Mouse (Mus musculus): ENCODE data around the gene Csrnp2. TPM values are rescaled to one million over a fixed set of nuclear protein-coding genes. Genes with fewer than 3 reads are reported as not detected.
A peak's percentile ranks its signal among the peaks of the same experiment; 100 is the strongest.

The Csrnp2 gene
- polyA plus RNA-seq, 1 experiment from 2014 or later: 12.0 TPM

DNA sequence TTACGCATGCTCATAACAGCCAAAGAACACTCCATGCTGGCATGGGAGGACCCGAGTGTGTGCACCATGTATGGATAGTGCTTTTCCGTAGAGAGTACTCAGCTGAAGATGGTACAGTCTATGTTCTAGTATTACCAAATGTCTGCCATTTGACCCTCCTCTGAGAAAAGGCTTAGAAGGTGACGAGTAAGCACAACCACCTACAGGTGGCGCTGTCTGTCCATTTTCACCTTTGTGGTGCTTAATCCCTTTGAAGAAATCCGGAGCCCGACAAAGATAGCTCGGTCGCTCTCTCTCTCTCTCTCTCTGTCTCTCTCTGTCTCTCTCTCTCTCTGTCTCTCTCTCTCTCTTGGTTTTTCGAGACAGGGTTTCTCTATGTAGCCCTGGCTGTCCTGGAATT lies 37.2 kb downstream of the Csrnp2 start:
- H3K27me3 ChIP-seq (replicated peaks): peaks cover 9% of the 10 kb centered on the region; the same call in 1 of the 2 replicates
- no peaks in the 10 kb centered on the region for H3K36me3 ChIP-seq
- H3K4me1 ChIP-seq (replicated peaks): peaks cover 10% of the 10 kb centered on the region; the same call in 1 of the 2 replicates
- no peak overlapping the region for H3K4me3 ChIP-seq
- no peak overlapping the region for H3K4me2 ChIP-seq
- H3K9me3 ChIP-seq (replicated peaks): no peaks in the 10 kb centered on the region
- no peak overlapping the region for H3K9ac ChIP-seq
- no peak for ATAC-seq (ENCODE audit: insufficient number of reproducible peaks, low FRiP score)
- WGBS: 37% methylated on average over 10 of the region's 10 CpGs
- no peak overlapping the region for H3K27ac ChIP-seq (ENCODE audit: poor library complexity, severe bottlenecking)

DNA sequence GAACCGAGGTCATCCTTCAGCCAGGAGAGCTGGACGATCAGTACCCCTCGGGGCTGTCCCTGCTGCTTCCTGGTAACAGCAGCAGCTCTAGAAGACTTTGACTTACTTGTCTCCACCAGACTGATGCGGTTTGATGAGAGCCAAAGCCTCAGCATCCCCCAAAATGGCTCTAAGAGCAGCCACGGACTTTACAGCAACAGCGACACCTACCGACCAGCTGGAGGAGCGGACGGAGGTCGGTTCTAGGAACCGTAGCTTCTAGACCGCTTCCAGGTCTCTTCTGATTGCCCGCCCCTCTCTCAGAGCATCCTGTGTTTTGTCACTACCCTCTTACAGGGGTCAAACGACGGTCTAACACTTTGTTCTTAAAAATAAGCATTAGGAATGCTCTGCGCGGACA lies 37.9 kb downstream of the Csrnp2 start:
- H3K27ac ChIP-seq (ENCODE audit: poor library complexity, severe bottlenecking): no peak overlapping the region
- H3K9ac ChIP-seq: no peak overlapping the region
- WGBS: 4% methylated on average over 17 of the region's 17 CpGs
- H3K4me1 ChIP-seq (replicated peaks): peaks cover 10% of the 10 kb centered on the region; the same call in 1 of the 2 replicates
- no peak overlapping the region for H3K4me3 ChIP-seq
- no peaks in the 10 kb centered on the region for H3K9me3 ChIP-seq (replicated peaks)
- H3K27me3 ChIP-seq (replicated peaks): peaks cover 9% of the 10 kb centered on the region; the same call in 1 of the 2 replicates
- H3K4me2 ChIP-seq: peak overlapping the region; percentile 42
- H3K36me3 ChIP-seq: no peaks in the 10 kb centered on the region
- no peak for ATAC-seq (ENCODE audit: insufficient number of reproducible peaks, low FRiP score)

DNA sequence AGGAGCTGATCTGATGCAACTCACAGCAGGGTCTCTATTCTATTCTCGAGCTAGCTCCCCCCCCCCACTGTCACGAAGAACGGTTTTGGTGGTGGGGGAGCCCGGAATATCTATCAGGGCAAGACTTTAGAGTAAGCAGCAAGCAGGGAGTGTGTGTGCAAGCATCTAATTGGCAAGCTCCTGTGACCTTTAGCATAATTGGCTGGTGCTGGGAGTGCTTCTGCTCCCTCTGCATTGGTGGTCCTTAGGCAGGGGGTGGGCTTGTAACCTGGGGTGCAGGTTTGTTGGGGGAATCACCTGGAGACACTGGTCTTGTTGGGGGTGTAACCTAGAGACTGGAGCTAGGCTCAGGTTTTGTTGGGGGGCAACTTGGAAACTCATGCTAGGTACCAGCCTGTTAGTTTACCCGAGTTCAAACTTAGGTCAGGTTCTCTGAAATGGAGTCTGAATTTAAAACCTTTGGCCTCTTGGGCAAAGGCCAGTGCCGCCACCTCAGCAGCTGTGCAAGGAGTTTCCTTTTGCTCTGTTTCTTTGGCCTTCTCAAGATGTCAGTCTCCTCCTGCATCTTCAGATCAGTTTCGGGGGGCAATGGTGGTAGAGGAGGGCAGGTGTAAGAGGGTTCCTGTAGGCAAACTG lies 38.8 kb downstream of the Csrnp2 start:
- Histone ChIP-seq H3K4me3 (no peak overlapping the region), H3K4me2 (no peak overlapping the region), H3K9me3 (replicated peaks) (no peaks in the 10 kb centered on the region), H3K9ac (no peak overlapping the region), H3K27ac (ENCODE audit: poor library complexity, severe bottlenecking) (no peak overlapping the region), H3K4me1 (replicated peaks) (peaks cover 5% of the 10 kb centered on the region; the same call in 1 of the 2 replicates), H3K27me3 (replicated peaks) (peaks cover 9% of the 10 kb centered on the region; the same call in 1 of the 2 replicates), H3K36me3 (no peaks in the 10 kb centered on the region)
- WGBS: 71% methylated on average over 7 of the region's 7 CpGs
- no peak for ATAC-seq (ENCODE audit: insufficient number of reproducible peaks, low FRiP score)

DNA sequence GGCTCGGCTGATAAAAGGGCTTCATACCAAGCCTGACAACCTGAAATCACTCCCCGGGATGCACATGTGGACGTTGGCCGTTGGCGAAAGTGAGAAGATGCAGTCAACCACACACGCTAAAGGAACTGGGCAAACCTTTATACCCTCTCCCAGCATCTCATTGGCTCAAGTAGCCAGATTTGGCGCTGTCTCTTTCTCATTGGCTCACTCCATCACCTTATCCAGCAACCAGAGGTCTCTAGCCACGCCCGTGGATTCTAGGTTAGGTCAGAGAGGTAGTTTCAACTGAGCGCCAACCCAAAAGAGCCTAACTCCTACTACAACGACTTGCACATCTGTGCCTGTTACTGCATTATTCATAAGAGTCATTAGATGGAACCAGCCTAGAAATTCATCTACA lies 42.8 kb downstream of the Csrnp2 start:
- no peak overlapping the region for H3K4me3 ChIP-seq
- H3K36me3 ChIP-seq: no peaks in the 10 kb centered on the region
- H3K4me2 ChIP-seq: no peak overlapping the region
- H3K27ac ChIP-seq (ENCODE audit: poor library complexity, severe bottlenecking): no peak overlapping the region
- no peaks in the 10 kb centered on the region for H3K9me3 ChIP-seq (replicated peaks)
- ATAC-seq (ENCODE audit: insufficient number of reproducible peaks, low FRiP score): no peak
- H3K9ac ChIP-seq: no peak overlapping the region
- 0 out of 2 replicates have a peak, but pooled peaks cover 3% of the 10 kb centered on the region for H3K4me1 ChIP-seq (replicated peaks)
- 71% methylated on average over 11 of the region's 11 CpGs for WGBS
- H3K27me3 ChIP-seq (replicated peaks): no peaks in the 10 kb centered on the region

- Histone ChIP-seq H3K27ac (ENCODE audit: poor library complexity, severe bottlenecking) (no peak overlapping the region), H3K36me3 (no peaks in the 10 kb centered on the region), H3K9me3 (replicated peaks) (no peaks in the 10 kb centered on the region), H3K4me2 (no peak overlapping the region), H3K4me3 (no peak overlapping the region), H3K9ac (no peak overlapping the region), H3K27me3 (replicated peaks) (no peaks in the 10 kb centered on the region), H3K4me1 (replicated peaks) (0 out of 2 replicates have a peak, but pooled peaks cover 3% of the 10 kb centered on the region)
- 66% methylated on average over 16 of the region's 16 CpGs for WGBS
- ATAC-seq (ENCODE audit: insufficient number of reproducible peaks, low FRiP score): no peak
Measured at GRCm38 (mm10) chr15:100451245-100451644, 44.0 kb downstream of the Csrnp2 start.

DNA sequence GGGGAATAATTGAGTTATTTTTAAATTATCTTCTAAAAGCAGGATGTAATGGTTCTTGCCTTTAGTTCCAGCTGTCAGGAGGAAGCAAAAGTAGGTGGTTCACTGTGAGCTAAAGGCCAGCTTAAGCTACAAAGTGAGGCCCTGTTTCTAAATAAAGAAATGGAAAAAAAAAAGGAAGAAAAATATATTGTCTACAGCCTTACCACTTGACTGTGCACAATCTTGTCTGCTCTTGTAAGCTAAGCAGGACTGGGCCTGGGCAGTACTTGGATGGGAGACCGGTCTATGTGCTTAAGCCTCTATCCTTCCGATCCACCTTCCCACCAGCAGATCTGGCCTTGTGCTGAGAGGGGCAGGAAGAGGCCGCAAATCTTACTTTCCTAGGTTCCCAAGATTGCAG lies 45.8 kb downstream of the Csrnp2 start:
- Histone ChIP-seq H3K9me3 (replicated peaks) (no peaks in the 10 kb centered on the region), H3K27me3 (replicated peaks) (no peaks in the 10 kb centered on the region), H3K36me3 (no peaks in the 10 kb centered on the region), H3K4me2 (no peak overlapping the region), H3K9ac (no peak overlapping the region), H3K4me3 (no peak overlapping the region), H3K4me1 (replicated peaks) (0 out of 2 replicates have a peak, but pooled peaks cover 3% of the 10 kb centered on the region), H3K27ac (ENCODE audit: poor library complexity, severe bottlenecking) (no peak overlapping the region)
- 78% methylated on average over 3 of the region's 3 CpGs for WGBS
- no peak for ATAC-seq (ENCODE audit: insufficient number of reproducible peaks, low FRiP score)

- Histone ChIP-seq H3K9me3 (replicated peaks) (no peaks in the 10 kb centered on the region), H3K4me3 (no peak overlapping the region), H3K27ac (ENCODE audit: poor library complexity, severe bottlenecking) (no peak overlapping the region), H3K36me3 (no peaks in the 10 kb centered on the region), H3K27me3 (replicated peaks) (no peaks in the 10 kb centered on the region), H3K9ac (no peak overlapping the region), H3K4me2 (no peak overlapping the region), H3K4me1 (replicated peaks) (peaks cover 9% of the 10 kb centered on the region)
- 77% methylated on average over 4 of the region's 4 CpGs for WGBS
- no peak for ATAC-seq (ENCODE audit: insufficient number of reproducible peaks, low FRiP score)
Measured at GRCm38 (mm10) chr15:100448572-100448971, 46.7 kb downstream of the Csrnp2 start.

DNA sequence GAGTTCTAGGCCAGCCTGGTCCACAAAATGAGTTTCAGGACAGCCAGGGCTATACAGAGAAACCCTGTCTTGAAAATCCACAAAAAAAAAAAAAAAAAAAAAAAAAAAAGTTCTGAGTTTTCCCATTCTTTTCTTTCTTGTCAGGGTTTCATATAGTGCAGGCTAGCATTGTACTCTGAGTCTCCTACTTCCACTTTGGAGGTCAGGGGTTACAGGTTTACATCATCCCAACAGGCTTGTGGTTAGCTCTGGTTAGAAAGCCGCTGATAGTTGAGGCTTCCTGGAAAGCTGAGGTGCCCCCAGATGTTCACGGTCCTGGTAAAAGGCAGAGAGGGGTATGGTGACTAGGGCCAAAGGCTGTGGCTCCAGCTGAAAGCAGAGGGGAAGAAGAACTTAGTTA lies 48.4 kb downstream of the Csrnp2 start:
- Histone ChIP-seq H3K9ac (no peak overlapping the region), H3K4me2 (no peak overlapping the region), H3K27ac (ENCODE audit: poor library complexity, severe bottlenecking) (no peak overlapping the region), H3K36me3 (no peaks in the 10 kb centered on the region), H3K4me1 (replicated peaks) (peaks cover 9% of the 10 kb centered on the region), H3K9me3 (replicated peaks) (no peaks in the 10 kb centered on the region), H3K27me3 (replicated peaks) (no peaks in the 10 kb centered on the region), H3K4me3 (no peak overlapping the region)
- no peak for ATAC-seq (ENCODE audit: insufficient number of reproducible peaks, low FRiP score)
- 59% methylated on average over 2 of the region's 2 CpGs for WGBS

GRCm38 (mm10) chr15:100443126-100443922 lies 52.0 kb downstream of the Csrnp2 start:
- peak; percentile 98 for ATAC-seq (ENCODE audit: insufficient number of reproducible peaks, low FRiP score)
- Histone ChIP-seq H3K4me2 (peak overlapping the region; percentile 81), H3K27ac (ENCODE audit: poor library complexity, severe bottlenecking) (peak overlapping the region; percentile 79), H3K9me3 (replicated peaks) (no peaks in the 10 kb centered on the region), H3K9ac (peak overlapping the region; percentile 64), H3K36me3 (no peaks in the 10 kb centered on the region), H3K4me3 (peak overlapping the region; percentile 55), H3K27me3 (replicated peaks) (no peaks in the 10 kb centered on the region), H3K4me1 (replicated peaks) (peaks cover 6% of the 10 kb centered on the region)
- under 1% methylated on average over 20 of the region's 31 CpGs for WGBS

GRCm38 (mm10) chr15:100436518-100436917 lies 58.8 kb downstream of the Csrnp2 start:
- 63% methylated on average over 10 of the region's 10 CpGs for WGBS

GRCm38 (mm10) chr15:100436112-100436511 lies 59.2 kb downstream of the Csrnp2 start:
- no peak overlapping the region for H3K27ac ChIP-seq (ENCODE audit: poor library complexity, severe bottlenecking)

More at GRCm38 (mm10) chr15:100436518-100436917, 58.8 kb downstream of the Csrnp2 start:
- H3K9me3 ChIP-seq (replicated peaks): no peaks in the 10 kb centered on the region
- no peak overlapping the region for H3K9ac ChIP-seq
- no peaks in the 10 kb centered on the region for H3K36me3 ChIP-seq
- no peaks in the 10 kb centered on the region for H3K27me3 ChIP-seq (replicated peaks)
- ATAC-seq (ENCODE audit: insufficient number of reproducible peaks, low FRiP score): no peak
- peaks cover 5% of the 10 kb centered on the region; the same call in 1 of the 2 replicates for H3K4me1 ChIP-seq (replicated peaks)
- no peak overlapping the region for H3K4me3 ChIP-seq
- H3K27ac ChIP-seq (ENCODE audit: poor library complexity, severe bottlenecking): no peak overlapping the region
- H3K4me2 ChIP-seq: no peak overlapping the region

More at GRCm38 (mm10) chr15:100436112-100436511, 59.2 kb downstream of the Csrnp2 start:
- Histone ChIP-seq H3K4me2 (no peak overlapping the region), H3K27me3 (replicated peaks) (no peaks in the 10 kb centered on the region), H3K4me3 (no peak overlapping the region), H3K9me3 (replicated peaks) (no peaks in the 10 kb centered on the region), H3K9ac (no peak overlapping the region), H3K4me1 (replicated peaks) (peaks cover 5% of the 10 kb centered on the region; the same call in 1 of the 2 replicates), H3K36me3 (no peaks in the 10 kb centered on the region)
- ATAC-seq (ENCODE audit: insufficient number of reproducible peaks, low FRiP score): no peak
- WGBS: 46% methylated on average over 4 of the region's 4 CpGs

Data from heart, embryonic 12.5 days (tissue).